Mouse (Mus musculus): ENCODE results near the gene 1810024B03Rik. TPM values are rescaled to one million over a fixed set of nuclear protein-coding genes. Genes with fewer than 3 reads are reported as not detected.

The 1810024B03Rik gene
- 1.3 TPM for polyA plus RNA-seq (2017; shearing (Covaris generic))

GRCm38 (mm10) chr2:127207547-127208451, at the start of gene 1810024B03Rik, which contains the start of gene Snrnp200:
1810024B03Rik (minus strand) TSS chr2:127208280.
Snrnp200 (plus strand) TSS chr2:127208386.

GRCm38 (mm10) chr2:127247592-127248333, 39.7 kb upstream of the 1810024B03Rik start, which contains the start of the genes Ciao1 and Tmem127:
Ciao1 (minus strand) TSS chr2:127247816.
Tmem127 (plus strand) TSS chr2:127247908.

GRCm38 (mm10) chr2:127143158-127144063, 64.7 kb downstream of the 1810024B03Rik start, which contains the start of gene Itpripl1:
Itpripl1 (minus strand) TSS chr2:127143442.

Other genes with a start within 250 kb of the 1810024B03Rik start
- gene Ap4e1, start 199.6 kb downstream of the 1810024B03Rik start, polyA plus RNA-seq (2017; shearing (Covaris generic)), result 18.0 TPM
- gene Blvra, start 137.6 kb downstream of the 1810024B03Rik start, polyA plus RNA-seq (2017; shearing (Covaris generic)), result 68.6 TPM
- gene Ncaph, start 74.3 kb downstream of the 1810024B03Rik start, polyA plus RNA-seq (2017; shearing (Covaris generic)), result 5.5 TPM
- 5.3 TPM for gene Itpripl1, start 64.8 kb downstream of the 1810024B03Rik start, polyA plus RNA-seq (2017; shearing (Covaris generic))
- gene Snrnp200, start 106 bp upstream of the 1810024B03Rik start, polyA plus RNA-seq (2017; shearing (Covaris generic)), result 95.4 TPM
- 76.9 TPM for gene Ciao1, start 39.5 kb upstream of the 1810024B03Rik start, polyA plus RNA-seq (2017; shearing (Covaris generic))
- 48.9 TPM for gene Tmem127, start 39.6 kb upstream of the 1810024B03Rik start, polyA plus RNA-seq (2017; shearing (Covaris generic))
- 96.8 TPM for gene Stard7, start 61.9 kb upstream of the 1810024B03Rik start, polyA plus RNA-seq (2017; shearing (Covaris generic))
- gene Dusp2, start 127.9 kb upstream of the 1810024B03Rik start, polyA plus RNA-seq (2017; shearing (Covaris generic)), result 433 TPM
- gene Astl, start 130.4 kb upstream of the 1810024B03Rik start, polyA plus RNA-seq (2017; shearing (Covaris generic)), result 0.44 TPM
- 0.07 TPM for gene Adra2b, start 154.9 kb upstream of the 1810024B03Rik start, polyA plus RNA-seq (2017; shearing (Covaris generic))
- 0.68 TPM for gene Gpat2, start 216.9 kb upstream of the 1810024B03Rik start, polyA plus RNA-seq (2017; shearing (Covaris generic))
- gene Fahd2a, start 236.3 kb upstream of the 1810024B03Rik start, polyA plus RNA-seq (2017; shearing (Covaris generic)), result 29.0 TPM

All from CD4-positive, CD25-positive, alpha-beta regulatory T cell (primary cell).